Mouse (Mus musculus) limb, embryonic 14.5 days (tissue): Measurements from ENCODE around the gene 1700014D04Rik. TPM values are rescaled to one million over a fixed set of nuclear protein-coding genes. Genes with fewer than 3 reads are reported as not detected.
A peak's percentile ranks its signal among the peaks of the same experiment; 100 is the strongest.

Experiments used
- ATAC-seq: fragments of 200-750 bp; cut with Nextera tagmentation; 2 replicates; pipeline ENCODE4 v1.8.0; 2017; ENCODE audit warnings: low read depth, moderate number of reproducible peaks, moderate TSS enrichment; ENCODE audit not compliant: low FRiP score
- DNase-seq: peaks from one replicate; pipeline ENCODE4 v3.0.0-alpha.2; 2015; ENCODE audit warnings: low spot score
- H3K27ac ChIP-seq: fragments of 300-500 bp; sonication (generic); replicated peaks from 2 replicates; pipeline ENCODE4 v1.5.1; 2014; ENCODE audit warnings: low read depth, mild to moderate bottlenecking, low read length, moderate library complexity, mixed read lengths
- H3K27me3 ChIP-seq: fragments of 300-500 bp; sonication (generic); 2 replicates; pipeline ENCODE4 v1.6.1; 2014; ENCODE audit warnings: low read length, mixed read lengths; ENCODE audit not compliant: control insufficient read depth, insufficient read depth
- H3K36me3 ChIP-seq: fragments of 300-500 bp; sonication (generic); 2 replicates; pipeline ENCODE4 v1.6.1; 2014; ENCODE audit warnings: mild to moderate bottlenecking, low read length, moderate library complexity, mixed read lengths; ENCODE audit not compliant: control insufficient read depth, insufficient read depth
- H3K4me1 ChIP-seq: fragments of 300-500 bp; sonication (generic); 2 replicates; pipeline ENCODE4 v1.6.1; 2014; ENCODE audit warnings: antibody characterized with exemption, low read length, mixed read lengths; ENCODE audit not compliant: control insufficient read depth, insufficient read depth
- H3K4me2 ChIP-seq: fragments of 300-500 bp; sonication (generic); replicated peaks from 2 replicates; pipeline ENCODE4 v1.6.1; 2014; ENCODE audit warnings: low read depth, mild to moderate bottlenecking, low read length, moderate library complexity; ENCODE audit not compliant: severe bottlenecking
- H3K4me3 ChIP-seq: fragments of 300-500 bp; sonication (generic); replicated peaks from 2 replicates; pipeline ENCODE4 v1.5.1; 2014; ENCODE audit warnings: low read length
- H3K9ac ChIP-seq: fragments of 300-500 bp; sonication (generic); 2 replicates; pipeline ENCODE4 v1.6.1; 2014; ENCODE audit warnings: mild to moderate bottlenecking, low read depth, low read length, moderate library complexity; ENCODE audit not compliant: severe bottlenecking
- H3K9me3 ChIP-seq: fragments of 300-500 bp; sonication (generic); 2 replicates; pipeline ENCODE4 v1.6.1; 2016; ENCODE audit warnings: low read length; ENCODE audit not compliant: control insufficient read depth
- POLR2A ChIP-seq: fragments of 200-500 bp; IDR thresholded peaks from 2 replicates; pipeline ENCODE4 v1.8.0; 2012; ENCODE audit warnings: inconsistent platforms, mild to moderate bottlenecking, moderate library complexity, borderline replicate concordance; ENCODE audit not compliant: insufficient read depth, insufficient read length; ENCODE audit errors: extremely low read depth
- WGBS: fragments of 180-500 bp; shearing (Covaris S2); extraction: QIAGEN DNeasy Blood & Tissue Kit; methylation state at CpG from one replicate; pipeline ENCODE4 v1.1.7; 2014; 5-methylcytosine and 5-hydroxymethylcytosine counted together
- polyA plus RNA-seq, 2 experiments: library from polyadenylated mRNA; depleted of rRNA in 1 of 2; stranded (reverse) in 1 of 2; unstranded in 1 of 2; fragments of >200 nt; fragmentation: Nextera tagmentation in 1 of 2; extraction: Ambion mirVana in 1 of 2; gene quantifications; 2 replicates each; pipeline versions ENCODE4 v1.2.1 to v1.2.3; 2012 to 2014

1700014D04Rik gene
- polyA plus RNA-seq, 2 experiments, result 0.05 TPM; not detected in 1

DNA sequence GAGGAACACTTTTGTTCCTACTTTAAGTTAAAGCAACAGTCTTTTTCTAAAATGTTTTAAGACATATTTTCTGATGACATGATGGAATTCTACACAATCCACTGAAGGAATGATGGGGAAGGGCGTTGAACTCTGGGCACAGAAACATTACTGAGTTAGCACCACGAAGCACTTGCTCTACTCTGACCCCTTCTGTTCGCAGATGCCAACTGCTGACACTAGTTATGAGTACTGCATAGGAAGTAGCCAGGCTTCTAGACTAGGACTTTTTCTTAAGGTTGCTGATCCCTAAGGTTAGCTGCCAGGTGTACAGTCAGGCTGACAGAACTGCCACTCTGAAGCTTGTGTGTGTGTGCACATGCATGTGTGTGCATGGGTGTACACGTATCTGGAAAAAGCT lies 32.7 kb upstream of the 1700014D04Rik start:
- no peak overlapping the region for H3K9ac ChIP-seq
- ATAC-seq (no peak), DNase-seq (no peak)
- H3K27ac ChIP-seq, result no peak overlapping the region
- no peaks in the 10 kb centered on the region for H3K27me3 ChIP-seq
- no peaks in the 10 kb centered on the region for H3K4me1 ChIP-seq
- WGBS, result 91% methylated on average over 4 of the region's 4 CpGs
- no peak for TF ChIP-seq POLR2A
- H3K36me3 ChIP-seq, result peaks cover 93% of the 10 kb centered on the region
- H3K4me3 ChIP-seq, result no peak overlapping the region
- H3K4me2 ChIP-seq, result no peak overlapping the region
- no peaks in the 10 kb centered on the region for H3K9me3 ChIP-seq

DNA sequence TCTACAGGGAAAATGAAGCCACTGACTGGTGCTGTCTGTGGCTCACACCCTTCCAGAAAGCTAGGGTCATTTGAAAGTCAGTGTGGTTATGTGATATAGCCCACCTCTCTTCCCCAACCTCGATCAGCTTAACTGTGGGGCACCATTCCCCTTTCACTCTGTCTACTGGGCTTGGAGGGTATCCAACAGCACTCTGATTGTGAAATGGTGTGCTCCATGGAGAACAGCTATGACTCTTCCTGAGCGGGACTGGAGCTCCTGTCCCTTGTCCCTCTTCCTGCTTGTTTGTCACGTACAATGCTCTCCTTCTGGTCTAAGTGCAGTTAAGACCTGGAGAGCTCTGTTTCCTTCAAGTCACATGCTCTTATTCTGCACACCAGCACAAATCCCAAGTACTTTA lies 28.6 kb upstream of the 1700014D04Rik start:
- H3K4me2 ChIP-seq, result no peak overlapping the region
- DNase-seq (no peak), ATAC-seq (no peak)
- WGBS, result 88% methylated on average over 3 of the region's 3 CpGs
- peaks cover 77% of the 10 kb centered on the region for H3K36me3 ChIP-seq
- no peak overlapping the region for H3K4me3 ChIP-seq
- no peak for TF ChIP-seq POLR2A
- H3K9ac ChIP-seq, result no peak overlapping the region
- H3K9me3 ChIP-seq, result no peaks in the 10 kb centered on the region
- no peaks in the 10 kb centered on the region for H3K27me3 ChIP-seq
- H3K4me1 ChIP-seq, result peaks cover 6% of the 10 kb centered on the region; the same call in 1 of the 2 replicates
- H3K27ac ChIP-seq, result no peak overlapping the region

DNA sequence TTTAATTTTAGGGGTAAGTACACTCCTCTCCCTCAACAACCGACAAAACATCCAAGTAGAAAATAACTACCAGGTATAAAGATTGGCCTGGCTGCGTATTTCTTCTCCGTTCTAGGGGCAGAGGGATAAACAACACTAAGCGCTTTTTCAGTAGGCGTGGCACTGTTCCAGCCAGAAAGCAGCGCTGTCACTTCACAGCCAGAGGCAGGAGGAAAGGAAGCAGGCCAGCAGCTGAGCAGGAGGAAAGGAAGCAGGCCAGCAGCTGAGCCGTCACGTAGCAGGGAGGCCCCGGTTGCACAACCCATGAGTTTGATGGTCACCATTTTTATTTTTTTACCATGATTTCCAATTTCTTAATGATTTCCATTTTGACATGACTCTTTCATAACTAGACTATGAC lies 24.7 kb upstream of the 1700014D04Rik start:
- H3K4me3 ChIP-seq, result no peak overlapping the region
- peaks cover 31% of the 10 kb centered on the region for H3K4me1 ChIP-seq
- H3K27me3 ChIP-seq, result no peaks in the 10 kb centered on the region
- peak overlapping the region; percentile 98 for H3K27ac ChIP-seq
- 0 out of 2 replicates have a peak overlapping the region, but pooled peaks have one; percentile 88 for H3K9ac ChIP-seq
- peaks cover 40% of the 10 kb centered on the region for H3K36me3 ChIP-seq
- H3K4me2 ChIP-seq, result 0 out of 2 replicates have a peak overlapping the region, but pooled peaks have one; percentile 86
- DNase-seq (peak; percentile 59), ATAC-seq (no peak)
- no peaks in the 10 kb centered on the region for H3K9me3 ChIP-seq
- 62% methylated on average over 9 of the region's 9 CpGs for WGBS
- no peak for TF ChIP-seq POLR2A

DNA sequence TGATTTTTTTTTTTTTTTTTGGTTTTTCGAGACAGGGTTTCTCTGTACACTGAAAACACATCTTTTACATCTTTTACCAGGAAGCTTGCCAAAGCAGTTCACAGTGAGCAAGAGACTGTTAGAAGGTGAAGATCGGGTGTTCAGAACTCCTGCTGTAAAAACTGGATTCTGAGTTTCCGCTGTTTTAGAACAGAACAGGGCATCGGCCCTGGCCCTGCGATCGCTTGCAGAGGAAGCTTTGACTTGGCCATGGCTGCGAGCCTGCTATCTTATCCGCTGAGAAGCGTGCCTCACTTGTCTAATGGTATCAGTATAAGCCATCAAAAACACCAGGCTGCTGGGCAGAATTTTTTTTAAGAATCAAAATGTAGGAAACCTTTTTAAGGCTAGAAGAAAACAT lies 24.3 kb upstream of the 1700014D04Rik start:
- H3K36me3 ChIP-seq, result peaks cover 36% of the 10 kb centered on the region
- WGBS, result 68% methylated on average over 9 of the region's 9 CpGs
- peaks cover 34% of the 10 kb centered on the region for H3K4me1 ChIP-seq
- no peaks in the 10 kb centered on the region for H3K27me3 ChIP-seq
- ATAC-seq, result no peak
- H3K4me2 ChIP-seq, result peak overlapping the region; percentile 86
- peak overlapping the region; percentile 98 for H3K27ac ChIP-seq
- TF ChIP-seq POLR2A, result no peak
- peak overlapping the region; percentile 86 for H3K4me3 ChIP-seq
- peak overlapping the region; percentile 88; the same call in 1 of the 2 replicates for H3K9ac ChIP-seq
- no peak for DNase-seq
- no peaks in the 10 kb centered on the region for H3K9me3 ChIP-seq

DNA sequence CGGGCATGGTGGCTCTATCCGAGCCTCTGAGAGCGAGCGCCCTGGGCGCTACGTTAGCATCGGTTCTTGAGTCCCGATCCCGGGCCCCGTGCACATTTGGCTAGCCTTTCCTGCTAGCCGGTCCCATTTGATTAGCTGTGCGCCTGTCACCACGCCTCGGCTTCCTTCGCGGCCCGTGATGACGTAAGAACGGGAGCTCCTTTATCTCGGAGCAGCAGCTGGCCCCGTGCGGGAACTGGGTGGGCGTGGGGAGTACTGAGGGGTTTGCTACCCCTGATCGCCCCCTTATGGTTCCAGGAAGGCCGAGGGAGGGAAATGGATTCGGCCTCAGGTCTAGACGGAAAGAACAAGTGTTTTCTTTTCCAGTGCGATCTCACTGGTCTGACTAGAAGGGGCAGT lies 23.6 kb upstream of the 1700014D04Rik start:
- peaks cover 36% of the 10 kb centered on the region for H3K4me1 ChIP-seq
- ATAC-seq (peak; percentile 82), DNase-seq (peak; percentile 86)
- H3K4me3 ChIP-seq, result peak overlapping the region; percentile 86
- peak overlapping the region; percentile 98 for H3K27ac ChIP-seq
- no peaks in the 10 kb centered on the region for H3K27me3 ChIP-seq
- H3K9ac ChIP-seq, result peak overlapping the region; percentile 88
- TF ChIP-seq POLR2A, result 0 out of 2 replicates have a peak, but pooled peaks have one; percentile 13
- peak overlapping the region; percentile 86 for H3K4me2 ChIP-seq
- peaks cover 30% of the 10 kb centered on the region for H3K36me3 ChIP-seq
- 0% methylated on average over 28 of the region's 28 CpGs for WGBS
- H3K9me3 ChIP-seq, result no peaks in the 10 kb centered on the region
